Mouse (Mus musculus): ENCODE data around the gene 4930590J08Rik. TPM values are rescaled to one million over a fixed set of nuclear protein-coding genes. Genes with fewer than 3 reads are reported as not detected.

The 4930590J08Rik gene
- polyA plus RNA-seq, 1 experiment from 2014 or later = 0.35 TPM

DNA sequence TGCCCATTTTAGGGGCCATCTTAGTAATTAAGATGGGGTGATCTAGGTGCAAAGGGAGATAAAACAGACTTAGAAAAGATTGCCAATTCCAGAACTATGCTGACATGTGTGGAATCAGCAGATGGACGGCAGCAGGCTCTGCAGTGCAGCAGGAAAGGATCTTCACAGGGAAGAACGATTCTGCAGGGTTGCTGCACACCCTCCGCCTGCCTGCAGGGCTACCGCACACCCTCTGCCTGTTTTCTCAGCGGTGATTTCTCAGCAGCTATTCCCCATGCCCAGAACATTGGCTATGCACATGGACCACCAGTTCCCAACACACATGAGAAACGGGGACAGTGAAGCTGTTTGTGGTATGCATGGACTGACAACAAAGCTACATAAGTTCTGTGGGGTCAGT, 63.4 kb downstream of the 4930590J08Rik start:
- H3K9ac ChIP-seq (replicated peaks; ENCODE audit: low read length) = no peak overlapping the region
- 49% methylated on average over 6 of the region's 6 CpGs for WGBS

DNA sequence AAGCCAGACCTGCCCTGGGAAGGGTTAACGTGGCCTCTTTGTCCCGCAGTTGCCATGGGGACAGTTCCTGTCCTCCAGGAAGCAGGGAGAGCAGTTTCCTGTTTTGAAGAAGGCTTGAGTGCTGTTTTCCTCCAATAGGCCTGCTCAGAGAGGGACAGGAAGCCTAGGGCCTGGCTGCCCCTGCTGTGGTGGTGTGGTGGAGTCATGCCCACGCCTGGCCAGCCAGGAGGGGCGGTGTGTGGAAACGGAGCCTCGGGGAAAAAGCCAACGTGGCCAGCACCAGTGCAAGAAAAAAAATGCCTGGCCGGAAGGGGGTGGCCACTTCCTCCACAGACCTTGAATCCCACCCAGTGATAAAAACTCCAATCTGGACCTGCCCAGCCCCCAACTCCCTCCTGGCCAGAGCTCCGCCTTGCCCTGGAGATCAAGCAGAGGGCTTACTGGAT, 69.6 kb downstream of the 4930590J08Rik start:
- no peak overlapping the region for H3K27ac ChIP-seq (replicated peaks; ENCODE audit: low read depth, low read length)
- no peak overlapping the region for H3K4me3 ChIP-seq (ENCODE audit: low read depth, low read length)
- DNase-seq (ENCODE audit: low spot score) = peak; percentile 59
- H3K27me3 ChIP-seq (ENCODE audit: control insufficient read depth, insufficient read depth, low read length) = no peaks in the 10 kb centered on the region
- no peaks in the 10 kb centered on the region for H3K9me3 ChIP-seq (replicated peaks; ENCODE audit: control insufficient read depth, low read length)
- 32% methylated on average over 9 of the region's 9 CpGs for WGBS
- H3K36me3 ChIP-seq (replicated peaks; ENCODE audit: control insufficient read depth, insufficient read depth, low read depth, low read length) = no peaks in the 10 kb centered on the region
- ATAC-seq (replicated peaks; ENCODE audit: insufficient number of reproducible peaks, low FRiP score, low TSS enrichment, low read depth) = peak; percentile 21; the same call in 1 of the 2 replicates
- H3K4me1 ChIP-seq (ENCODE audit: control insufficient read depth, insufficient read depth, low read length) = no peaks in the 10 kb centered on the region
- H3K4me2 ChIP-seq (ENCODE audit: low read depth, low read length) = no peak overlapping the region
- no peak overlapping the region; the same call in 1 of the 2 replicates for H3K9ac ChIP-seq (replicated peaks; ENCODE audit: low read length)

More for the DNA sequence above, 63.4 kb downstream of the 4930590J08Rik start:
- Histone ChIP-seq H3K36me3 (replicated peaks; ENCODE audit: control insufficient read depth, insufficient read depth, low read depth, low read length) (no peaks in the 10 kb centered on the region), H3K4me1 (ENCODE audit: control insufficient read depth, insufficient read depth, low read length) (no peaks in the 10 kb centered on the region), H3K4me3 (ENCODE audit: low read depth, low read length) (no peak overlapping the region), H3K4me2 (ENCODE audit: low read depth, low read length) (no peak overlapping the region), H3K27me3 (ENCODE audit: control insufficient read depth, insufficient read depth, low read length) (no peaks in the 10 kb centered on the region), H3K9me3 (replicated peaks; ENCODE audit: control insufficient read depth, low read length) (no peaks in the 10 kb centered on the region), H3K27ac (replicated peaks; ENCODE audit: low read depth, low read length) (no peak overlapping the region)
- no peak for ATAC-seq (replicated peaks; ENCODE audit: insufficient number of reproducible peaks, low FRiP score, low TSS enrichment, low read depth)
- no peak for DNase-seq (ENCODE audit: low spot score)

DNA sequence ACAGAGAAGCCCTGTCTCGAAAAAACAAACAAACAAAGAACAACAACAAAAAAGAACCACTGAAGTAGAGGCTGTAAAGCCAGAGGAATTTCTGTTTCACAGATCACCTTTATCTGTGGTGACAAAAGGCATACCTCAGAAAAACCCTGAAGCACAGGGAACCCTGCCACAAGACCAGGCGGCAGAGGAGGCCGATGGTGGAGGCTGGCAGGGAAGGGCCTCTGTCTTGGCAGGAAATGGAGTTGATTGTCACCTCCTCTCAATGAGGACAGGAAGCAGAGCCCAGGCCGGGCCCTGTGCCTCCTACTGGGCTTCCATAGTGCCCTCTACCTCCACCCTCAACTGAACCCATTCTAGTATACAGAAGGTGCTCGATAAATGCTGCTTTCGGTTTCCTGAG, 71.4 kb downstream of the 4930590J08Rik start:
- Histone ChIP-seq H3K4me2 (ENCODE audit: low read depth, low read length) (no peak overlapping the region), H3K36me3 (replicated peaks; ENCODE audit: control insufficient read depth, insufficient read depth, low read depth, low read length) (no peaks in the 10 kb centered on the region), H3K9me3 (replicated peaks; ENCODE audit: control insufficient read depth, low read length) (no peaks in the 10 kb centered on the region), H3K9ac (replicated peaks; ENCODE audit: low read length) (no peak overlapping the region), H3K27me3 (ENCODE audit: control insufficient read depth, insufficient read depth, low read length) (peaks cover 5% of the 10 kb centered on the region; the same call in 1 of the 2 replicates), H3K4me3 (ENCODE audit: low read depth, low read length) (no peak overlapping the region), H3K4me1 (ENCODE audit: control insufficient read depth, insufficient read depth, low read length) (no peaks in the 10 kb centered on the region), H3K27ac (replicated peaks; ENCODE audit: low read depth, low read length) (no peak overlapping the region)
- no peak for ATAC-seq (replicated peaks; ENCODE audit: insufficient number of reproducible peaks, low FRiP score, low TSS enrichment, low read depth)
- WGBS = 77% methylated on average over 6 of the region's 6 CpGs
- no peak for DNase-seq (ENCODE audit: low spot score)

DNA sequence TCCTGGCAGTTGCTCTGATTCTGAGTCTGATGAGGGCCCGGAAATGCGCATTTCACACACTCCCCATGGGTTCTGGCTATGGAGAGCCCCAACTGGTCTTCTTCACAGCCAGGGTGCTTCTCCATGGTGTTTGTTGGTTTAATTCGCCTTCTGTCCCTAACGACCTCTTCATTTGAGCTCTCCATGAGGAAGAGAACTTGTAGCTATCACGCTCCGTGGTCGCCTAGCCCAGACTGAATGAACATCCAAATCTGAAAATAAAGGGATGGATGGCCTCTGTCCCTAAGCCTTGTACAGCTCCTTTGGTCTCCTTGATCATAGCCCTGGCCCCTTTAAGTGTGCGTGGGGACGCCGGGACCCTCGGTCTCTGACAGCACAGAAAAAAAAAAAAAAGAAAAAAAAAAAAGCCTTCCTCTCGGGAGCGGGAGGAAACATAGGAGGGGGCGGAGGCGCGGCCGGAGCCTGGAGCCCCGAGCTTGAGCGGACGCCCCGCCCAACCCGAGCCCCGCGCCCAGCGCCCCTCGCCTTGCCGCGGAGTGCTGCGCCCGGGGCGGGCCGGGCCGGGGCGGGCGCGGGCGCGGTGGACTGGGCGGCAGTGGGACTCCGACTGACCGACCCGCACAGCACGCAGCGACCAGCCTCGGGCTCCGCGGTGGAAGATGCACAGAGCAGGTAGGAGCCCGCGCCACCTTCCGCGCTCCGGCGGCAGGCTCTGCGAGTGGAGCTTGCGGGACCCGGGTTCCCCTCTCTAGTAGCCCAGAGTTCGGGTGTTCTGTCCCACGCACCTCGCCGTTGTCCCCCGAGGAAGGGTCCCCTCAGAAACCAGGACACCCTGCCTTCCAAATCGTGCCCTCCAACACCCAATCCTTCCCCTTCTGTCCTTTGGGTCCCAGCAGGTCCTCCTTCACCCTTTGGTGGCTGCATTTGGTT, 76.0 kb downstream of the 4930590J08Rik start, which contains the start of gene Fgd5:
Fgd5 (plus strand) TSS at position 508 of the 930 bp plus-strand sequence.
- DNase-seq (ENCODE audit: low spot score) = peak; percentile 72
- H3K4me3 ChIP-seq (ENCODE audit: low read depth, low read length) = peak within 1 kb of the TSS; percentile 61
- WGBS = 1% methylated on average over 59 of the region's 62 CpGs
- no peak within 1 kb of the TSS for H3K27ac ChIP-seq (replicated peaks; ENCODE audit: low read depth, low read length)
- peaks cover 10% of the 10 kb centered on the region; the same call in 1 of the 2 replicates for H3K27me3 ChIP-seq (ENCODE audit: control insufficient read depth, insufficient read depth, low read length)
- peak within 1 kb of the TSS; percentile 97 for H3K4me2 ChIP-seq (ENCODE audit: low read depth, low read length)
- H3K9me3 ChIP-seq (replicated peaks; ENCODE audit: control insufficient read depth, low read length) = no peaks in the 10 kb centered on the region
- peak; percentile 64 for ATAC-seq (replicated peaks; ENCODE audit: insufficient number of reproducible peaks, low FRiP score, low TSS enrichment, low read depth)
- peak within 1 kb of the TSS; percentile 70 for H3K9ac ChIP-seq (replicated peaks; ENCODE audit: low read length)
- H3K4me1 ChIP-seq (ENCODE audit: control insufficient read depth, insufficient read depth, low read length) = 0 out of 2 replicates have a peak, but pooled peaks cover 5% of the 10 kb centered on the region
- no peaks in the 10 kb centered on the region for H3K36me3 ChIP-seq (replicated peaks; ENCODE audit: control insufficient read depth, insufficient read depth, low read depth, low read length)

DNA sequence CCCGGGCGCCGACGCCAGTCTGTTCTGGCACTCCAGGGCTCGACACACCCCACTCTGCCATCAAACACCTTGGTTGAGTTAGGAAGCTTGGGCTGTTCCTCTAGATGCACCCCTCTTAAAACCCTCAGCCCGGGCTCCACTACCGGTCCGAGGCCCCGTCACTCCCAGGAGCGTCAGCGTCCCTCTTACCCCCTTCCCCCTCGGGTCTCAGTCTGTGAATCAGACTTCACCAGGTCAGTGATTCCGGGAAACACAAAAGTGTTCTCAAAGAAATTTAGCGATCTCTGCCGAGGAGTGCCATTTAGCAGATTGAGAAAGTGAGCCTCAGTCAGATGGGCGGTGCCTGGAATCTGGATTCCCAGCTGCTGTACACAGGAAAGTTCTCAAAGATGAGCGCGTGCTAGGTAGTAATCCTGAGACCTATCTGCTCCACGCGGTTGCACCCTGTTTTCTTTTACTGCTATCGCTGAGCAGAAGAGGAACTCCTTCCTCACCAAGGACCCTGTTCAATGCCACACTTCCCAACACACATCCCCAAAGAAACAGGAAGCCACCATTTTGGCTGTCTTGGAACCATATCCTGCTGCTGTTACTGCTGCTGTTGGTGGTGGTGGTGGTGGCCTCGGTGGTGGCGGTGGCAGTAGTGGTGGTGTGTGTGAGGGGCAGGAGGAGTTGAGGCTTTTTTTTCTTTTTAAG, 76.8 kb downstream of the 4930590J08Rik start:
- H3K36me3 ChIP-seq (replicated peaks; ENCODE audit: control insufficient read depth, insufficient read depth, low read depth, low read length) = no peaks in the 10 kb centered on the region
- 0 out of 2 replicates have a peak, but pooled peaks cover 5% of the 10 kb centered on the region for H3K4me1 ChIP-seq (ENCODE audit: control insufficient read depth, insufficient read depth, low read length)
- peak overlapping the region; percentile 97 for H3K4me2 ChIP-seq (ENCODE audit: low read depth, low read length)
- DNase-seq (ENCODE audit: low spot score) (peak; percentile 8), ATAC-seq (replicated peaks; ENCODE audit: insufficient number of reproducible peaks, low FRiP score, low TSS enrichment, low read depth) (no peak)
- peaks cover 10% of the 10 kb centered on the region; the same call in 1 of the 2 replicates for H3K27me3 ChIP-seq (ENCODE audit: control insufficient read depth, insufficient read depth, low read length)
- peak overlapping the region; percentile 70 for H3K9ac ChIP-seq (replicated peaks; ENCODE audit: low read length)
- WGBS = 8% methylated on average over 23 of the region's 23 CpGs
- H3K27ac ChIP-seq (replicated peaks; ENCODE audit: low read depth, low read length) = no peak overlapping the region
- H3K9me3 ChIP-seq (replicated peaks; ENCODE audit: control insufficient read depth, low read length) = no peaks in the 10 kb centered on the region
- H3K4me3 ChIP-seq (ENCODE audit: low read depth, low read length) = peak overlapping the region; percentile 61

DNA sequence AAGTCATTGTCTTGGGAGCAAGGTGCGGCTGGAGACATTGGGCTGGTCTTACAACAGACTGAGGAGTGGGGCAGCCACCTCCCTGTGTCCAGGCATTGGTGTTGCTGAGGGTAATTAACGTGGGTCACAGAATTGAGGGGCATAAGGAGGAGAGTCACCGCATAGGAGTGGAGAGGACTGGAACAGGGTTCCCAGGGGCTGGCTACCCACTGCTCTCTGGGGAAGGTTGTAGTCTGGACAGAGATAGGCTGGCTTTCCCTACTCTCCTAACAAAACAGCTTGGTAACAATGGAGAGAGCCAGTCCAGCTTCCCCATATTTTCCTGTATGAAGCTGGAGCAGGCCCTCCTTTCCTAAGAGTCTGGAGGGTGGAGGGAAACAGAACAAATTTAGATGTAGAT, 77.4 kb downstream of the 4930590J08Rik start:
- 59% methylated on average over 3 of the region's 3 CpGs for WGBS
- Histone ChIP-seq H3K4me3 (ENCODE audit: low read depth, low read length) (no peak overlapping the region), H3K4me1 (ENCODE audit: control insufficient read depth, insufficient read depth, low read length) (0 out of 2 replicates have a peak, but pooled peaks cover 5% of the 10 kb centered on the region), H3K27ac (replicated peaks; ENCODE audit: low read depth, low read length) (no peak overlapping the region), H3K9me3 (replicated peaks; ENCODE audit: control insufficient read depth, low read length) (no peaks in the 10 kb centered on the region), H3K36me3 (replicated peaks; ENCODE audit: control insufficient read depth, insufficient read depth, low read depth, low read length) (no peaks in the 10 kb centered on the region), H3K27me3 (ENCODE audit: control insufficient read depth, insufficient read depth, low read length) (peaks cover 10% of the 10 kb centered on the region; the same call in 1 of the 2 replicates), H3K4me2 (ENCODE audit: low read depth, low read length) (no peak overlapping the region), H3K9ac (replicated peaks; ENCODE audit: low read length) (no peak overlapping the region)
- ATAC-seq (replicated peaks; ENCODE audit: insufficient number of reproducible peaks, low FRiP score, low TSS enrichment, low read depth) (no peak), DNase-seq (ENCODE audit: low spot score) (no peak)

DNA sequence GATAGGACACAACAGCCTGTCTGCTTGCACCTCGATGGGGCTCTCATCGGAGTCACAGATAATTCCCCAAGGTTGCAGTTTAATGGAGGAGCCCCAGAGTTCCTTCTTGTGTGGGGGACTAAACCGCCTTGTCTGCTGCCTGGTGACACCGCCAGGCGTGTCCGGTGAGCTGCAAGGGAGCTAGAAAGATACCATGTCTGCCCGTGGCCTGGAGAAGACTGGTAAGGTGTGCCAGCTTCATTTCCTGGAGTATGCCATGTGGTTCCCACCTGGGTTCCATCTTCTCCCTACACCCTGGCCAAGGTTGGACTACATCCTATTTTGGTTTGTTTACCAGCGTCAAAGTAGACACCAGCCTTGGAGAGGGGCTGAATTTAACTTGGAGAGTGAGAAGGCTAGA, 87.5 kb downstream of the 4930590J08Rik start:
- Histone ChIP-seq H3K27me3 (ENCODE audit: control insufficient read depth, insufficient read depth, low read length) (no peaks in the 10 kb centered on the region), H3K4me3 (ENCODE audit: low read depth, low read length) (no peak overlapping the region), H3K27ac (replicated peaks; ENCODE audit: low read depth, low read length) (no peak overlapping the region), H3K4me2 (ENCODE audit: low read depth, low read length) (no peak overlapping the region), H3K36me3 (replicated peaks; ENCODE audit: control insufficient read depth, insufficient read depth, low read depth, low read length) (no peaks in the 10 kb centered on the region), H3K4me1 (ENCODE audit: control insufficient read depth, insufficient read depth, low read length) (no peaks in the 10 kb centered on the region), H3K9ac (replicated peaks; ENCODE audit: low read length) (no peak overlapping the region), H3K9me3 (replicated peaks; ENCODE audit: control insufficient read depth, low read length) (no peaks in the 10 kb centered on the region)
- ATAC-seq (replicated peaks; ENCODE audit: insufficient number of reproducible peaks, low FRiP score, low TSS enrichment, low read depth) (no peak), DNase-seq (ENCODE audit: low spot score) (no peak)
- WGBS = 91% methylated on average over 8 of the region's 8 CpGs

All from embryonic facial prominence, embryonic 11.5 days (tissue).